Mouse (Mus musculus): ENCODE measurements around the gene Tmem121. TPM values are rescaled to one million over a fixed set of nuclear protein-coding genes. Genes with fewer than 3 reads are reported as not detected.
A peak's percentile ranks its signal among the peaks of the same experiment; 100 is the strongest.

Gene Tmem121
- polyA plus RNA-seq, 1 experiment from 2014 or later: 2.0 TPM

DNA sequence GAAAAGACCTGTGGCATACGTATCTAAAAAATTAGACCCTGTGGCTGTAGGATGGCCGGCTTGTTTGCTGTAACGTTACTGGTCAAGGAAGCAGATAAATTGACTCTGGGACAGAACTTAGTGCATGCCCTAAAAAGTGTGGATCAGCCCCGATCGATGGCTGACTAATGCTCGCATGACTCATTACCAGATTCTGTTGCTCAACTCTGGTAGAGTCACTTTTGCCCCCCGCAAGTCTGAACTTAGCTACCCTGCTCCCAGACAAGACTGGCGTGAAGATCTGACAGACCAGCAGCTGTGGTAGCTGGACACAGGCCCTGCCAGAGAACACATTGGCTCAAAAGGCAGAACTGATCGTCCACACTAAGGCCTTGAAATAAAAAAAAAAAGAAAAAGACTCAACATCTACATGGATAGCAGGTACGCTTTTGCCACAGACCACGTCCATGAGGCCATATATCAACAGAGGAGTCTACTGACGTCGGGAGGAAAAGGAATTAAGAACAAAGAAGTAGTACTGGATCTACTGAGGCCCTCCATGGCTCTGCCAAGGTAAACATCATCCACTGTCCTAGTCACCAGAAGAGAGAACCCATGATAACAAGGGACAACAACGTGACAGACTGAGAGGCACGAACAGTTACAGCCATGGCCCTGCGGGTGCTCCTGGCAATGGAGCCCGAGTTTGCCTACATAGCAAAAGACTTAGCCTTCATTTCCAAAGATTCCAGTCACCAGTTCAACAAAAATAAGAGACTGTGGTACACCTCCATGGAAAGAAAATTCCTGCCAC lies 25.1 kb downstream of the Tmem121 start:
- no peak overlapping the region for H3K4me2 ChIP-seq
- H3K4me1 ChIP-seq (replicated peaks; ENCODE audit: control insufficient read depth, insufficient read depth, low read length): no peaks in the 10 kb centered on the region
- DNase-seq (ENCODE audit: low spot score): no peak
- no peak overlapping the region for H3K27ac ChIP-seq (ENCODE audit: low read depth, low read length)
- H3K9ac ChIP-seq (ENCODE audit: low read depth, low read length): no peak overlapping the region
- WGBS: 79% methylated on average over 17 of the region's 17 CpGs
- H3K9me3 ChIP-seq (ENCODE audit: control insufficient read depth, low read length): no peaks in the 10 kb centered on the region
- no peak overlapping the region for H3K4me3 ChIP-seq (ENCODE audit: low read depth, low read length)
- ATAC-seq (replicated peaks; ENCODE audit: low FRiP score): no peak
- no peaks in the 10 kb centered on the region for H3K27me3 ChIP-seq (replicated peaks; ENCODE audit: control insufficient read depth, insufficient read depth, low read length)
- H3K36me3 ChIP-seq (ENCODE audit: control insufficient read depth, insufficient read depth, low read length): no peaks in the 10 kb centered on the region

DNA sequence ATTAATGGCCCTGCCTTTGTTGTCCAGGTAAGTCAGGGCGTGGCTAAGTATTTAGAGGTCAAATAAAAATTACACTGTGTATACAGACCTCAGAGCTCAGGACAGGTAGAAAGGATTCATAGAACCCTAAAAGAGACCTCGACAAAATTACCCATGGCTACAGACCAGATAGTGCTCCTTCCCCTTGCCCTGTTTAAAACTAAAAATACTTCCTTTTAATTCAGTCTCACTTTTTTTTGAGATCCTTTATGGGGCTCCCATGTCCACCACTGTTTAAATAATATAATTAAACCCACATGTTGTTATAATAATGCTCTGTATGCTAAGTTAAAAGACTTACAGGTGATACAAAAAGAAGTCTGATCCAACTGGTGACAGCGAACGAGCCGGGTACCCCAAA lies 26.0 kb downstream of the Tmem121 start:
- H3K36me3 ChIP-seq (ENCODE audit: control insufficient read depth, insufficient read depth, low read length): no peaks in the 10 kb centered on the region
- no peak overlapping the region for H3K9ac ChIP-seq (ENCODE audit: low read depth, low read length)
- H3K4me2 ChIP-seq: no peak overlapping the region
- ATAC-seq (replicated peaks; ENCODE audit: low FRiP score) (no peak), DNase-seq (ENCODE audit: low spot score) (no peak)
- H3K9me3 ChIP-seq (ENCODE audit: control insufficient read depth, low read length): no peaks in the 10 kb centered on the region
- no peaks in the 10 kb centered on the region for H3K4me1 ChIP-seq (replicated peaks; ENCODE audit: control insufficient read depth, insufficient read depth, low read length)
- 75% methylated on average over 5 of the region's 5 CpGs for WGBS
- no peak overlapping the region for H3K27ac ChIP-seq (ENCODE audit: low read depth, low read length)
- no peaks in the 10 kb centered on the region for H3K27me3 ChIP-seq (replicated peaks; ENCODE audit: control insufficient read depth, insufficient read depth, low read length)
- H3K4me3 ChIP-seq (ENCODE audit: low read depth, low read length): no peak overlapping the region

DNA sequence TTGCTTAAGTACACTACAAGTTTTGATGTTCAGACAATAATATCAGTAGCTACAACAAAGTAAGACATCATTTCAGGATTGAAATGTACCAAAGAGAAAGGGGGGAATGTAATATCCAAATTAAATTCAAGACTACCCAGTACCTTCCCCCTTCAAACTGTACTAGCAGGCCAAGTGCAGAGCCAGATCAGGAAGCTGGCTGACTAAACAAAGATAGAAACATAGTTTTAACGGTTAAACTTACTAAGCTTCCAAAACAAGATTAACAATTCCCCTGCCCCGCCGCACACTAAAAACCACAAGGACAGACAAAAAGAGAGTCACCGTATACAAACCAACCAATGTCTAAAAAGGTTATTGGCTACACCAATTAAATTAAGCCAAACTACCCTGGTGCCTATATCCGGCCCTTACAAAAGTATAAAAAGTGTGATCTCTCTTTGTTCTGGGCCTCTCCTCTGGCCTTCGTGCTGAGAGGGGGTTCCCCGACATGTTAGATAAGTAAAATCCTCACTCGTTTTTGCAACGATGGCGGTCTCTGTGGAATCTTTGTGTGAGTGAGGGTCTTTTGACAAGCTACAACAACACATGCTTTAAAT lies 26.7 kb downstream of the Tmem121 start:
- DNase-seq (ENCODE audit: low spot score) (no peak), ATAC-seq (replicated peaks; ENCODE audit: low FRiP score) (no peak)
- Histone ChIP-seq H3K9me3 (ENCODE audit: control insufficient read depth, low read length) (no peaks in the 10 kb centered on the region), H3K36me3 (ENCODE audit: control insufficient read depth, insufficient read depth, low read length) (no peaks in the 10 kb centered on the region), H3K9ac (ENCODE audit: low read depth, low read length) (no peak overlapping the region), H3K4me1 (replicated peaks; ENCODE audit: control insufficient read depth, insufficient read depth, low read length) (no peaks in the 10 kb centered on the region), H3K27ac (ENCODE audit: low read depth, low read length) (no peak overlapping the region), H3K27me3 (replicated peaks; ENCODE audit: control insufficient read depth, insufficient read depth, low read length) (no peaks in the 10 kb centered on the region), H3K4me3 (ENCODE audit: low read depth, low read length) (no peak overlapping the region), H3K4me2 (no peak overlapping the region)
- WGBS: 79% methylated on average over 10 of the region's 10 CpGs

DNA sequence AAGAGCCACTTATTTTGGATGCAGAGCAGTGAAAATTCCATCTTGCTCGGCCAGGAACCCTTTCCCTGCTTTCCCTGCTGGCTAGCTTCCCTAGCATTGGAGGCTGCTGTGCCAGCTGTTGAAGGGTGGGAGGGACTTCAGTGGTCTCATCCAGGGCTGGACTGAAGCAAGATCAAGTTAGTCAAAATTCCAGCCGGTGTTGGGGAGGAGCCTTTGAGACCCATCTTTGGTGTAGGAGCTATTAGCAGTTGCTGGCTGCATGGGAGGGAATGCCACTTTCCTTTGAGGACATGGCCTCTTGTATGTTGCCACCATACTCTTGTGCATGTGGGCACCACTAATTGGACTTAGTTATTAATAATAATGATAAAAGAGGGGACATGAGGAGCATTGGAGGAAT lies 27.5 kb downstream of the Tmem121 start:
- H3K36me3 ChIP-seq (ENCODE audit: control insufficient read depth, insufficient read depth, low read length): no peaks in the 10 kb centered on the region
- no peaks in the 10 kb centered on the region for H3K4me1 ChIP-seq (replicated peaks; ENCODE audit: control insufficient read depth, insufficient read depth, low read length)
- no peak for ATAC-seq (replicated peaks; ENCODE audit: low FRiP score)
- no peak overlapping the region for H3K4me2 ChIP-seq
- DNase-seq (ENCODE audit: low spot score): no peak
- H3K27me3 ChIP-seq (replicated peaks; ENCODE audit: control insufficient read depth, insufficient read depth, low read length): no peaks in the 10 kb centered on the region
- no peaks in the 10 kb centered on the region for H3K9me3 ChIP-seq (ENCODE audit: control insufficient read depth, low read length)
- H3K9ac ChIP-seq (ENCODE audit: low read depth, low read length): no peak overlapping the region
- no peak overlapping the region for H3K27ac ChIP-seq (ENCODE audit: low read depth, low read length)
- H3K4me3 ChIP-seq (ENCODE audit: low read depth, low read length): no peak overlapping the region
- 58% methylated on average over 2 of the region's 2 CpGs for WGBS

DNA sequence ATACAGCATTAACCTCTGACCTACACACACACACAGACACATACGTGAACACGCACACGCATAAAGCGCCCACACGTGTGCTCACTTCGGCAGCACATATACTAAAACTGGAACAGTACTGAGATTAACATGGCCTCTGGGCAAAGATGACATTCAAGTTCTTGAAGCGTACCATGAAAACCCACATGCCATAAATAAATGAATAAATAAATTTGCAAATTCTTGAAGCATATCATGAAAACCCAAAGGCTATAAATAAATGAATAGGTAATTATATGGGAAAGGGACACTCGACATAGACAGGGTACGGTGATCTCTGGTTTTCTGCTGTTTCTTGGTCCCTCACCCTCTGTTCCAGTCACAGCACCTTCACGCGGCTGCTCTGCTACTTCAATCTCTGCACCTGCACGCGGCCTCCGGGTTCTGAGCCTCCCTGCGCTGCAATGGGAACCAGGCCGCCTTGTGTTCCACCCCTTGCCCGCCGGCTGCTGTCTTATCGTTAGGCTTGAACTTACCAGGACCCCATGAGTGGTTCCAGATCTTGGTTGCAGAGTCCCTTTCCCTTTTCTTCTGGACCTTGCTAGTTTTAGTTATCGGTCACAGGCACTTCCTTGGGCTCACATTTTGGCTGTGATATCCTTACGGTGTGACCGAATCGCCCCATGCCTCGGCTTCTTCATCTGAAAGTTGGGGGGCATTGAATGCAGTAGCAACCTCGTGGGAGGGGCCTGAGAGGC lies 28.5 kb downstream of the Tmem121 start:
- Histone ChIP-seq H3K27ac (ENCODE audit: low read depth, low read length) (no peak overlapping the region), H3K4me3 (ENCODE audit: low read depth, low read length) (no peak overlapping the region), H3K36me3 (ENCODE audit: control insufficient read depth, insufficient read depth, low read length) (no peaks in the 10 kb centered on the region), H3K27me3 (replicated peaks; ENCODE audit: control insufficient read depth, insufficient read depth, low read length) (no peaks in the 10 kb centered on the region), H3K4me2 (no peak overlapping the region), H3K4me1 (replicated peaks; ENCODE audit: control insufficient read depth, insufficient read depth, low read length) (no peaks in the 10 kb centered on the region), H3K9ac (ENCODE audit: low read depth, low read length) (no peak overlapping the region), H3K9me3 (ENCODE audit: control insufficient read depth, low read length) (no peaks in the 10 kb centered on the region)
- WGBS: 83% methylated on average over 25 of the region's 25 CpGs
- DNase-seq (ENCODE audit: low spot score) (no peak), ATAC-seq (replicated peaks; ENCODE audit: low FRiP score) (no peak)

DNA sequence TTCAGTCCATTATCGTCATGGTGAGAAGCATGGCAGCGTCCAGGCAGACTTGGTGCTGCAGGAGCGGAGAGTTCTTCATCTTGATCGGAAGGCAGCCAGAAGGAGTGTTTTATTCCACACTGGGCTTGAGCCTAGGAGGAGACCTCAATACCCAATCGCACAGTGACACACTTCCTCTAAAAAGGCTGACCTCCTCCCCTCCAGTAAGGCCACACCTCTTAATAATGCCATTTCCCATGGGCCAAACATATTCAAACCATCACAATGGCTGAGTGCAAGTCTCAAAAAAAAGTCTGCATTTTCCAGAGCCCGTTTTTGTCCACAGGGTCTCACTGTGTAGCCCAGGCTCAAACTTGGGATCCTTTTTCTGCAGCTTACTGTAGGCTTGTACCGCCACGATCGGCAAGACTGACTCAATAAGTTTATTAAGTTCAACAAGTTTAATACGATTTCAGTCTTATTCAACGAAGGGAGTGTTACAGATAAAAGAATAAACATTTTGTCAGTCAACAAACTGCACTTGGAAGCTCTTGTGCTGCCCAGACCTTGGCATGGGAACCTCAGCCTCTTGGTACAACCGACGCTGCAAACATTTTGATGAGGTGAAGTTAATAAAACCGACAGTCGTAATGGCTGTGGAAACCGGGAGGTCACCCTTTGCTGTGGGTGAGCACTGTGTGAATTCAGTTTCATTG lies 29.4 kb downstream of the Tmem121 start:
- H3K36me3 ChIP-seq (ENCODE audit: control insufficient read depth, insufficient read depth, low read length): no peaks in the 10 kb centered on the region
- no peaks in the 10 kb centered on the region for H3K9me3 ChIP-seq (ENCODE audit: control insufficient read depth, low read length)
- no peak overlapping the region for H3K27ac ChIP-seq (ENCODE audit: low read depth, low read length)
- no peak overlapping the region for H3K9ac ChIP-seq (ENCODE audit: low read depth, low read length)
- no peaks in the 10 kb centered on the region for H3K27me3 ChIP-seq (replicated peaks; ENCODE audit: control insufficient read depth, insufficient read depth, low read length)
- no peak overlapping the region for H3K4me2 ChIP-seq
- DNase-seq (ENCODE audit: low spot score) (no peak), ATAC-seq (replicated peaks; ENCODE audit: low FRiP score) (no peak)
- H3K4me1 ChIP-seq (replicated peaks; ENCODE audit: control insufficient read depth, insufficient read depth, low read length): no peaks in the 10 kb centered on the region
- 77% methylated on average over 16 of the region's 16 CpGs for WGBS
- no peak overlapping the region for H3K4me3 ChIP-seq (ENCODE audit: low read depth, low read length)

DNA sequence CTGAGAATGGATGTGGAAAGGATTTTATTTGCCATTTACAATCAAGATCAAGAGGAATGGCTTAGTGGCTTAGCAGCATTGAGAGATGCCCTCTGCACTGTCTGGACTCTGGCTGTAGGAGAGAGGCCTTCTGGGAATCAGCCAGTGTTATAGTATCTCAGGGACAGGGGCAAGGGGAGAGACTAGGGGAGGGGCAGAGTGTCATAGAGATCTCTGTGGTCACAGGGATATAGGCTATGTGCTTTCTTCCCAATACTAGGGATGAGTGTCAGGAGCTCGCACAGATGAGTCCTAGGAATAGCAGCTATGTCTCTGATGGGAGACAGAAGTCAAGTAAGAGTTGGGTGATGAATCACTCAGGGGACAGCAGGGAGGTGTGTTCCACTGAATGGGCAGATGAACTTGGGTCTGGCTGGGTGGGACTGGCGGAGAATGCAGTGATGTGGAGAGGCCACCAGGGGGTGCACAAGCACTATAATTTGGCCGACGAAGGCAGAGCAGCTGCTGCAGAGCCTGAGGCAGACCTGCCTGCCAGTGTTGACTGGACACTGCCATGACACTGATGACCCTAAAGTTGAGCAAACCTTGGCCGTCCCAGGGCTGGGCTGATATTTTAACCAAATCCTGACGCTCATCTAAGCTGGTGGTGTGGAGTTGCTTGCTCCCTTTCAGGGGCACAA lies 30.1 kb downstream of the Tmem121 start:
- Histone ChIP-seq H3K4me2 (no peak overlapping the region), H3K9ac (ENCODE audit: low read depth, low read length) (no peak overlapping the region), H3K4me3 (ENCODE audit: low read depth, low read length) (no peak overlapping the region), H3K27ac (ENCODE audit: low read depth, low read length) (no peak overlapping the region), H3K9me3 (ENCODE audit: control insufficient read depth, low read length) (no peaks in the 10 kb centered on the region), H3K4me1 (replicated peaks; ENCODE audit: control insufficient read depth, insufficient read depth, low read length) (no peaks in the 10 kb centered on the region), H3K27me3 (replicated peaks; ENCODE audit: control insufficient read depth, insufficient read depth, low read length) (no peaks in the 10 kb centered on the region), H3K36me3 (ENCODE audit: control insufficient read depth, insufficient read depth, low read length) (no peaks in the 10 kb centered on the region)
- ATAC-seq (replicated peaks; ENCODE audit: low FRiP score) (peak; percentile 35; the same call in 1 of the 2 replicates), DNase-seq (ENCODE audit: low spot score) (peak; percentile 55)
- WGBS: 11% methylated on average over 6 of the region's 6 CpGs
